Mouse (Mus musculus) ovary, adult 2 months (tissue): ENCODE data around the gene Klk6. TPM values are rescaled to one million over a fixed set of nuclear protein-coding genes. Genes with fewer than 3 reads are reported as not detected.

Source experiments
- polyA plus RNA-seq: library from polyadenylated mRNA; depleted of rRNA; stranded (reverse); fragments of >200 nt; gene quantifications from 2 replicates; pipeline ENCODE4 v1.2.3, GENCODE M21; 2012; rRNA removed

Klk6 gene
- not detected in 2 replicates for polyA plus RNA-seq

DNA sequence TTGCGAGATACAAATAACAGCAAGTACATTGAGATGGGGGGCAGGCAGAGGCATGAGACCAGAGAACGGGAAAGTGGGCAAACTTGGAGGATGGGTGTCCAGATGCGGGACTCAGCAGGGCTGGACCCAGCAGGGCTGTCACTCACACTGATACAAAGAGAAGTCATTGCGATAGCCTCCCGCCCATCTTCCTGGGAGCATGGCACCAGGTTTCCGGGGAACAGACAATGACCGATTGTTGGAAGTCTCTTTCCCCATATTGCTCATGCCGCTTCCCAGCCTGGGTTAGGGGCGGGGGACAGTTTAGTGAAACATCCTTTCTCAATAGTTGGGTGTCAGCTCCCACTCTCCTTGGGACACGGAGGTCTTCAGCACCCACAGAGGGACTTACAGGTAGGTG, at the start of gene Klk6:
TSS of gene Klk6 (plus strand) at position 301 of the 400 bp plus-strand sequence.

GRCm38 (mm10) chr7:43780746-43781145, 43.6 kb upstream of the Klk6 start, which contains the start of gene Klk10:
Gene Klk10 (plus strand): TSS chr7:43781035.

DNA sequence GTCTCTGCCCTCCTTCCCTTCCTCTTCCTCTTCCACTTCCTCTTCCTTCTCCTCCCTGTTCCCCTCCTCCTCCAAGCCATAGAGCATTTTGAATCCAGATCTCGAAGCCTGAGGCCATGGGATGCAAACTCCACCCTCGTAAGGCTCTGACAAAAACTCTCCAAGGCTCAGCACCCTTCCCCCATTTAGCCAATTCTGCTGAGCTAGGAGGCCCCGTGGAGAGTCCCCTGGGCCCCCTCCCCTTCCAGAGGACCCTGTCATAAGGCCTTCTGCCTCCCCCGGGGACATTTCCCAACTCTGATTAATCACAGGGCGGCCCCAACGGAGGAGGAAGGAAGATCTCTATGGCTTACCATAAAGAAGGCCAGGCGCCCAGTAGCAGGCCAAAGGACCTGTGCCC, 32.7 kb upstream of the Klk6 start, which contains the start of gene Klk9:
TSS of gene Klk9 (plus strand) at position 301 of the 400 bp plus-strand sequence.

DNA sequence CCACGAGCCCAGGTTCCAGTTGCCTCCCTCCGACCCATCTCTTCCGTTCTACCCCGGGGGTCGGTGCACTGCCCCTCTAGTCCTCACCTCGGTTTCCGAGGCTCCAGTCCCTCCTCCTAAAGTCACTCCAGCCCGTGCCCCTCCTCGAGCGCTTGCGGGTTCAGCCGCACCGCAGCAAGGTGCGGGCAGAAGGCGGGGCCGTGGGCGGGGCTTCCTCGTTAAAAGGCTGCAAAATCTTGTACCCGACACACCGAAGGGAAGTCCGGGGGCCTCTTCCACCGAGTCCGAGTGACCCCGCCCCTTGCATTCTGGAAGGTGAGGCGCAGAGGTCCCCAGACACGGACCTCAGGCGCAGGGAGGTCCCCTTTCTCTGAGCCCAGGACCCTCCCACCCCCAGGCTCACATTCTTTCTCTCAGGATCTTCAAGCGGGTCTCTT, 26.9 kb upstream of the Klk6 start, which contains the start of gene Klk8:
TSS of gene Klk8 (plus strand) at position 245 of the 437 bp plus-strand sequence.

GRCm38 (mm10) chr7:43810994-43811393, 13.3 kb upstream of the Klk6 start, which contains the start of gene Klk7:
Gene Klk7 (plus strand): TSS chr7:43811294.

DNA sequence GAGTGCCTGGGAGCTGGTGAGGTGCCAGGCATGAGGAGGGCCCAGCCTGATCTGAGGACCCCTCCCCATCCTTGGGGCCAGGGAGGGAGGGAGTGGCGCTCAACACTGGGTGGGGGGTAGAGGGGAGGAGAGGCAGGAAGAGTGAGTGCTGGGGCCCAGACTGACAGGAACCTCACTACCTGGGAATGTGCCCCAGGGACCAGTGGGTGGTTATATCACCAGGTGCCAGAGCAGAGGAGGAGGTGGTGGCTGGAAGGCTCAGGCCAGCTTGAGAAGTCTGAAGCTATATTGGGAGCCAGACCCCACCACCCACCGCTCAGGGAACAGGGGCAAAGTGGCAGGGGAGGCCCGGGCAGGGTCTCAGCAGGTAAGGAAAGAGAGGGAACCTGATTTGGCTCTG, 17.4 kb downstream of the Klk6 start, which contains the start of gene Klk5:
TSS of gene Klk5 (plus strand) at position 271 of the 400 bp plus-strand sequence.

DNA sequence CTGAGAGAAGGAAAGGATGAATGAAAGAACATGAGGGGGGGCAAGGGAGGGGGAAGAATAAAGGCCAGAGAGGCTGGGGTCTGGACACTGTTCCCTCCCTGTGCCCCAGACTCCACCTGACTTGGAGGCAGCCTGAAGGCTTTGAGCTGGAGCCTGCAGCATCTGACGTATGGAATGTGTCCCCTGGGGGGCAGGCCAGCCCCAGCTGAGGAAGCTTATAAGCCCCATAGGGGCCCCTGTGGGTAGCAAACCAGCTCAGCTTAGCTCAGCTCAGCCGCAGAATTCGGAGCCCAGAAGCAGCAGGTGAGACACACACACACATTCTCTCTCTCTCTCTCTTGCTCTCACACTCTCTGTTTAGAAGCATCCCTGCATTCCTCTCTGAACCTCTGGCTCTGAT, 56.6 kb downstream of the Klk6 start, which contains the start of gene Klk4:
TSS of gene Klk4 (plus strand) at position 249 of the 400 bp plus-strand sequence.

Other genes starting within 250 kb of the Klk6 start
- 2.7 and 3.1 TPM in 2 replicates for gene Zfp719, start 244.9 kb upstream of the Klk6 start, polyA plus RNA-seq
- 0.38 TPM in 1 of 2 replicates, not detected in the other for gene Zfp819, start 217.3 kb upstream of the Klk6 start, polyA plus RNA-seq
- gene Ceacam18, start 189.8 kb upstream of the Klk6 start, polyA plus RNA-seq, result not detected in 2 replicates
- gene Siglece, start 164.3 kb upstream of the Klk6 start, polyA plus RNA-seq, result 2.9 and 3.8 TPM in 2 replicates
- 32.2 and 40.1 TPM in 2 replicates for gene Ctu1, start 152.5 kb upstream of the Klk6 start, polyA plus RNA-seq
- gene Klk14, start 134.1 kb upstream of the Klk6 start, polyA plus RNA-seq, result 0.14 and 0.16 TPM in 2 replicates
- gene Klk13, start 111.9 kb upstream of the Klk6 start, polyA plus RNA-seq, result not detected in 2 replicates
- gene Klk12, start 55.6 kb upstream of the Klk6 start, polyA plus RNA-seq, result not detected in 2 replicates
- gene Klk11, start 49.9 kb upstream of the Klk6 start, polyA plus RNA-seq, result 15.4 and 16.7 TPM in 2 replicates
- gene Klk10, start 43.5 kb upstream of the Klk6 start, polyA plus RNA-seq, result 1.3 and 1.4 TPM in 2 replicates
- gene Klk9, start 32.6 kb upstream of the Klk6 start, polyA plus RNA-seq, result not detected in 2 replicates
- 1.4 and 4.2 TPM in 2 replicates for gene Klk8, start 26.9 kb upstream of the Klk6 start, polyA plus RNA-seq
- gene Klk7, start 13.2 kb upstream of the Klk6 start, polyA plus RNA-seq, result not detected in 2 replicates
- not detected in 2 replicates for gene Klk5, start 17.5 kb downstream of the Klk6 start, polyA plus RNA-seq
- gene Klk4, start 56.7 kb downstream of the Klk6 start, polyA plus RNA-seq, result 0.16 TPM in 1 of 2 replicates, not detected in the other
- 0.59 and 0.73 TPM in 2 replicates for gene Klk15, start 109.2 kb downstream of the Klk6 start, polyA plus RNA-seq
- not detected in 2 replicates for gene Klk1b8, start 126.2 kb downstream of the Klk6 start, polyA plus RNA-seq
- not detected in 2 replicates for gene Klk1b1, start 142.3 kb downstream of the Klk6 start, polyA plus RNA-seq
- gene Klk1b9, start 151.6 kb downstream of the Klk6 start, polyA plus RNA-seq, result not detected in 2 replicates
- gene Klk1b11, start 171.4 kb downstream of the Klk6 start, polyA plus RNA-seq, result 0.35 and 1.4 TPM in 2 replicates
- not detected in 2 replicates for gene Klk1b26, start 187.7 kb downstream of the Klk6 start, polyA plus RNA-seq
- gene Klk1b27, start 227.8 kb downstream of the Klk6 start, polyA plus RNA-seq, result 1.3 and 2.2 TPM in 2 replicates